Mouse (Mus musculus) gastrocnemius, postnatal 4 days (tissue): ENCODE results near the gene Creg1. TPM values are rescaled to one million over a fixed set of nuclear protein-coding genes. Genes with fewer than 3 reads are reported as not detected.
"Not testable (repeated sequence)": the region's sequence is repeated elsewhere in the genome, so short reads cannot be mapped to it uniquely, and the experiment has no call there.

Experiments used
- DNase-seq, 2 experiments: peaks; one replicate each; pipeline ENCODE4 v3.0.0; 2021 to 2022; ENCODE audit warnings: low spot score in 2 of 2, mixed read lengths in 2 of 2
- total RNA-seq, 2 experiments: library from RNA; stranded (reverse); gene quantifications; 2 replicates each; pipeline ENCODE4 v1.2.3; 2021

The Creg1 gene
- total RNA-seq, 2 experiments from 2014 or later: 27.5 to 28.3 TPM

- DNase-seq: no peak
Observed at GRCm38 (mm10) chr1:165748053-165748452, 15.5 kb upstream of the Creg1 start.

DNA sequence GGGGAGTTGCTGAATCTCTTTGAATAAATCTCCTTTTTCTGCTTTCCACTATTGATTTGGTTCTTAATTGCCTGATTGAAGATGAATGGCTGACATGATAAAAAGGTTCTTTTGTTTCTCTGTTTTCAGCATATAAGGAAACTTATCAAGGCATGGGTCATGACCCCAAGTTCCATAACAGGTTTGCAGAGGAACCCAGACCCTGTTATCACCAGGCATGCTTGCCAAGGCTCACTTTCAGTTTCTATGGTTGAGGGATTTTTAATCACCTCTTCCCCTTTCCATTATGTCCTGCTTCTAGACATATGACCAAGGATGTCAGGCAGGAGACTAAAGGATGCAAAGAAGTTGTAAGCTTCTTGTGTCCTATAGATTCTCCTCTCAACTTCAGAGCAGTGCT lies 12.4 kb upstream of the Creg1 start:
- no peak for DNase-seq

- DNase-seq: no peak
Observed at GRCm38 (mm10) chr1:165751838-165752237, 11.7 kb upstream of the Creg1 start.

DNA sequence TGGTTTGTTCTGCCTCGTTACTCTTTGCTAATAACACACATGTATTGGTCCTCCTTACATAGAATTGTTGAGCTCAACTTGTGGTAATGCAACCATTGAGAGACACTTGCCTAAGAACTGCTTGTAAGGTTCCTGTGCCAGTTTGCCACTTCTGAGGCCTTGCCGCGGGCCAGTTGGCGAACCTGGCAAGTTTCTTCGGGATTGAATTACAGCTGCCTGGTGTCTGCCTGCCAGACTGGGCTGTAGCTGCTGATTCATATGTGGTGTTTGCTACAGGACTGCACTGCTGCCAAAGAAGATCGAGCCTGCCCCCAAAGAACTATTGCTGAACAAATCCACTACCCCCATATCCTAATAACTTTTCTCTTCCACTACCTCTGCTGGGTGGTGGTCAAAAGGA lies 9.3 kb upstream of the Creg1 start:
- DNase-seq: no peak

DNA sequence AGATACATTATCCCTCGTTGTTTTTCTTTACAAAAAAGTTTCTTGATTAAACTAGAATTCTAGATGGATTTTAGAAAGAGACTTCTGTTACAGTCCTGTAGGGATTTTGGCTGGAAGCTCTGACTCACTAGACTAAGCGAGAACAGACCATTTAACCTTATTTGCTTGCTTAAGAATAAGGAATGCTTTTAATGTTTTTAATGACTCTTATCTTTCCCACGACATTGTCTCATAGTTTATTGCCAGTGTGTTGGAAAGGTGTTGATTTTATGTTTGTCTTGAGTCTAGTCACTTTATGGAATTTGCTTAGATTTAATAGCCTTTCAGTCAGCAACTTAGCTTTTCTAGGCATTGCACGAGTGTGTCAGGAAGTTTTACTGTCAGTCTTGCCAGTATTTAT lies 8.4 kb upstream of the Creg1 start:
- no peak for DNase-seq

GRCm38 (mm10) chr1:165761522-165762305 lies 1.8 kb upstream of the Creg1 start:
- DNase-seq: no peak

DNA sequence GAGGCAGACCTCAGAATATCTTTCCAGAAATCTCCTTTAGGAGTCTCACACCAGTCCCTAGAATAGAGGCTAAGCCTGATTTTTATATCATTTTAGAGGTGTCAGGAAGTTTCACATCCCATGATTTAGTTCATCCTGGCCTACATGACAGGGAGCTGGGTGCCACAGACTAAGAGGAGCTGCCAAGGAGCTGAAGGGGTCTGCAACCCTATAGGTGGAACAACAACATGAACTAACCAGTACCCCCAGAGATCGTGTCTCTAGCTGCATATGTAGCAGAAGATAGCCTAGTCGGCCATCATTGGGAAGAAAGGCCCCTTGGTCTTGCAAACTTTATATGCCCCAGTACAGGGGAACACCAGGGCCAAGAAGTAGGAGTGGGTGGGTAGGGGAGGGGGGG lies 1.0 kb upstream of the Creg1 start:
- DNase-seq: not testable (repeated sequence)

- DNase-seq: no peak
Observed at GRCm38 (mm10) chr1:165762914-165763634, 472 bp upstream of the Creg1 start.

GRCm38 (mm10) chr1:165764571-165764970 lies 1.0 kb downstream of the Creg1 start:
- DNase-seq: no peak

DNA sequence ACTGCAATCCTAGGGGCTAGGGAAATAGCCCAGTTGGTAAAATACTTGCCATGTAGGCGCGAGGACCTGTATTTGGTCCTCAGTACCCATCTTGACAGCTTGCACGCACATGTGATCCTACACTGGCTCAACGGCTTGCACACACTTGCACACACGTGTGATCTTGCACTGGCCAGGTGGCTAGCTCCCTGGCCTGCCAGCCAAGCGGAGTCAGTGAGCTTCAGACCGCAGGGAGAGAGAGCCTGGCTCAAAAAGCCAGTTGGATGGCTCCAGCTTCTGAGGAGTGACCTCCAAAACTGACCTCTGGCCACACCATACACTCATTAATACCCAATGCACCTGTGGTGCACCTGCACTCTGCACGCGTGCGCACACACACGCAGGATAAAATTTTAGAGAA lies 1.5 kb downstream of the Creg1 start:
- DNase-seq: no peak

DNA sequence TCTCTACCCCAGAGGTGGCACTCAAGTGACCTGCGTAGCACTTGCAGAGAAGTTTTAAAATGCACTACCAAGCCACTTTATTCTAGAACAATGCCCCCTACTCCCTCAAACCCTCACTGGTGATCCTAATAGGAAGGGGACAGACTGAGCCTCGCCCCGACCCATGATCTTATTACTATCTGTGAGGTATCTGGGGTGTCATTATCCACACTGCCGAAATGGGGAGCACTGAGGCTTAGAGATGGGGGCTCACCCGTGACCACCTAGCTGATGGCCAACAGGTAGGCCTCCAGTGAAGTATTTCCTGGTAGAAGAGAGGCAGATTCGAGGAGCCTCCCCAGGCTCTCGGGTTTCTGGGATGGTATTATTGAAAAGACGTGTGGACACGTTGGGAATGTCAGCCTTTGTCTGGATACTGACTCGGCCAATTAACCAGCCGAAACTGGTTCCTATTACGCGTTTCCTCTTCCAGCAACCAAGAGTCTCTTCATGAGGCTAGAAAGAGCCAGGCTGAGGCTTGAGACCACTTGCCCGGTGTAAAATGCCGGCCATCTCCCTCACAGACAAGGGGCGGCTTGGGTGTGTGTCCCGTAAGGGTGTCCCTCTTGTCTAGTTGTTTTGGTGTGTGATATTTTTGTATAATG lies 2.2 kb downstream of the Creg1 start:
- DNase-seq: no peak

DNA sequence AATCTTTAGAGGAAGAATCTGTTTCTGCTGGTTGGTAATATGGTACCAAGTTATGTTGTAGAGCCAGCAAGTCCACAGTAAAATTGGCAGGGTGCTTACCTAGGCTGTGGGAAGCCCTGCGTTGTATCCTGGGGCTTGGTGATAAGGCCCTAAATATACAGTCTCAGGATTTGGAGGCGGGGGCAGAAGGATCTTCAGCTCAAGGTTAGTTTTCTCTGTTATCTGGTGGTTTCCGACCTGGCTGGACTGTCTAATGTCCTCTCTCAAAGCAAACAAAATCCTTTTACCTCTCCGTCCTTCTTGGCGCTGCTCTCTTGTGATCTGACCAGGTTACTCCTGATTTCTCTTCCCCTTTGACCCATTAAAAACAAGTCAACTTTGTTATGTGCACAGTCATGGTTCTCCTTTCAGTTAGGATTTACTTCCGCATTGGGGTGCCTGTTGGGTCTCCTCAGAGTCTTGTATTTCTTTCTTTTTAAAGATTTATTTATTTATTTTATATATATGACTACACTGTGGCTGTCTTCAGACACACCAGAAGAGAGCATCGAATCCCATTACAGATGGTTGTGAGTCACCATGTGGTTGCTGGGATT lies 2.8 kb downstream of the Creg1 start:
- no peak for DNase-seq

GRCm38 (mm10) chr1:165768894-165769512 lies 5.5 kb downstream of the Creg1 start:
- DNase-seq: no peak

- no peak for DNase-seq
Observed at GRCm38 (mm10) chr1:165770181-165770759, 6.7 kb downstream of the Creg1 start.

DNA sequence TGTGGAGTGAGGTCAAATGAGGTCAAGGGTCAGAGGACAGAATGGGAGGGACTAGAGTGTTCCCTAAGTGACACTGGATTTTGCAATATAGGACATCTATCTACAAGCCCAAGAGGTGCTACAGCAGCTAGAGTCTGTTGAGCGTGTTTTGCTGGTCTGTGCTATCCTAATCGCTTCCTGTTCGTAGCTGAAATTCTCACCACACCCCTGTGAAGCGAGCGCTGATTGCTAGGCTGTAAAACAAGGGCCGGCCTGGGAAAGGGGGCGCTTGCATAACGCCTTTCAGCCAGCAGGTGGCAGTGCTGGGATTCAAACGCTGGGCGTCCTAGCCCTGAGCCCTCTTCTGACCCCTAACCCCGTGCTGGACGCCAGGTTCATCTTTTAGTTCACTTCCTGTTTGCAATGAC lies 7.9 kb downstream of the Creg1 start:
- DNase-seq: peak; percentile 53 to 73

DNA sequence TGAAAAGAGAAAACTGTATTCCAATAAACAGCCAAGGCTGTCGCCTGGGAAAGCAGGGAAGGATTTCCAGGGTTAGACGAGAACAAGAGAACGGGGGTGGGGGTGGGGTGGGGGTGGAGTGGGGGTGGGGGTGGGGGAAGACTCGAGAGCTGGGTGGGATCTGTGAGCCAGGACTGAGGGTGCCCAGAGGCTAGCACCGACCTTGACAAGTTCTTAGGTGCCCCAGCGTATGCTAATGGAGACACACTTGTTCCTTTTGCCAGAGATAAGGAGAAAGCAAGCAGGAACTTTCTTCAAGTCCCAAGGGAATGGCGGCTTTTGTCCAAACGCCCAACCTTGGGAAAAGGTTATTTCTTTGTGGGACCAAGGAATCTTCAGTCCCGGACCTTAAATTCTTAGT lies 8.5 kb downstream of the Creg1 start:
- no peak for DNase-seq

- DNase-seq: no peak
Observed at GRCm38 (mm10) chr1:165775518-165776294, 12.2 kb downstream of the Creg1 start.

DNA sequence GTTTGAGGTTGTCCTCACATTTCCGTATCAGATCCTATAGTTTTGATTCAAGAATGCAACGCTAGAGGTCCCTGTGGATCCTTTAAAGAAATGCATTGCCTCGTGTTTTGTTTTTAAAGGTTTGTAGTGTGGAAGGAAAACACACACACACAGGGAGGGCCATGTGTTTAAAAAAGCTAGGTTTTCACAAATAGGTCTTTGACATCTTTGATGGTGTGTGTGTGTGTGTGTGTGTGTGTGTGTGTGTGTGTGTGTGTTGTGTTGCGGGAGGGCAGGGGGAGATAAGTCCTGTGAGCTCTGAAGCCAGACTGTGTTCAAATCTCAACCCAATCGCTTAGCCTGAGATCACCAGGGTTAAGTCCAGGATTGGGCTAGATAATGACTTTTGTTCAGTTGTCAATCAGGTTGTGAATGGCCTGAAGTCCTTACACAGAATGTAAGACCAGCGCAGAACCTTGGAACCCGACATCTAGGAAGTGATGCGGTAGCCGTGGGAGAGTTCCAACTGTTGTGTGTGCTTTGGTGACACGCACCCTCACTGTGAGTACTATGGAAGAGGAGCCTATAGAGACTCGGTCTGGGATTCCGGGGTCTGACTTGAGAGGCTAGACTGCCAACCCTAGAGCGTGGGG lies 16.5 kb downstream of the Creg1 start:
- no peak for DNase-seq

DNA sequence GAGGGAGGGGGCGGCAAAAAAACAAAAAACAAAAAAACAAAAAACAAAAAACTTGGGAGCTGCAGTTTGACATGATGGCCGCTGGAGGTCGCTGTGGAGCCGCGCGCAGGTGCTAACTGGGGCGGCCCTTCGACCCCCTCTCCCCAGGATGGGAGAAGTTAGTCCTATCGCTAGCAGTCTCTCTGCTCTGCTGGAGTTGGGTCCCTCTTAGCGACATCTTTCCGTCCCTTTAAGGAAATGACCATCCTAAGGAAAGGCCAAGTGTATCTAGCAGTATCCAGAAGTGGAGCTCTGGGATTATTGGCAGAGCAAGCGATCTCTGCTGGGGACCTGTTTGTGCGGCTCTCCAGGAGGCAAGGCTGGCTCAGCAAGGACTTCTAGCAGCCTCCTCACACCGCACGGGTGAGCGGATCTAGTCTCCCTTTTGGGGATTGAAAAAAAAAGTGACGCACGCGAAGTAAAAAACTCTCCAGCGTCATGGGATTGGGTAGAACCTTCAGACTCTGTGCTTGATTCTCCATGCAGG lies 17.1 kb downstream of the Creg1 start:
- DNase-seq: peak in 1 of 2 experiments; percentile 31
